Mouse (Mus musculus) CH12F3 (cell line): ENCODE data around the gene Olfr1311.
"Not testable (repeated sequence)": the region's sequence is repeated elsewhere in the genome, so short reads cannot be mapped to it uniquely, and the experiment has no call there.

ENCODE experiments used
- in situ Hi-C: fragments of 300-500 bp; cut with MboI; formaldehyde crosslinking; loops from 2 replicates; pipeline ENCODE4 v1.14.3; 2020; ENCODE audit warnings: low sequenced_read_pairs

The Olfr1311 gene

GRCm38 (mm10) chr2:112024312-112024711 is at the start of gene Olfr1311:
TSS of gene Olfr1311 (minus strand) at chr2:112024412.
- in situ Hi-C loops = no loop called here

GRCm38 (mm10) chr2:112050138-112050537 is 25.9 kb upstream of the Olfr1311 start, which contains the start of gene Olfr1312:
TSS of gene Olfr1312 (minus strand) at chr2:112050238.
- in situ Hi-C loops = no loop called here

- in situ Hi-C loops = not testable (repeated sequence)
Measured at GRCm38 (mm10) chr2:112026971-112027370, 2.8 kb upstream of the Olfr1311 start.

GRCm38 (mm10) chr2:112014900-112015299 is 9.3 kb downstream of the Olfr1311 start:
- in situ Hi-C loops = no loop called here

GRCm38 (mm10) chr2:112012608-112013007 is 11.6 kb downstream of the Olfr1311 start, which contains the start of gene Olfr1310:
TSS of gene Olfr1310 (minus strand) at chr2:112012708.
- in situ Hi-C loops = no loop called here

- in situ Hi-C loops = no loop called here
Measured at GRCm38 (mm10) chr2:111990181-111990580, 34.0 kb downstream of the Olfr1311 start, which contains the start of gene Olfr1309. TSS of gene Olfr1309 (minus strand) at chr2:111990281.
